Mouse (Mus musculus) regulatory T cell (primary cell): ENCODE measurements around the gene Btbd35f22.
"Not testable (repeated sequence)": the region's sequence is repeated elsewhere in the genome, so short reads cannot be mapped to it uniquely, and the experiment has no call there.

Experiments used
- in situ Hi-C: fragments of 300-600 bp; cut with MboI, MseI; formaldehyde crosslinking; loops from one replicate; pipeline ENCODE4 v1.15.1; 2025; ENCODE audit warnings: high pct_unique_total_duplicates

Gene Btbd35f22

DNA sequence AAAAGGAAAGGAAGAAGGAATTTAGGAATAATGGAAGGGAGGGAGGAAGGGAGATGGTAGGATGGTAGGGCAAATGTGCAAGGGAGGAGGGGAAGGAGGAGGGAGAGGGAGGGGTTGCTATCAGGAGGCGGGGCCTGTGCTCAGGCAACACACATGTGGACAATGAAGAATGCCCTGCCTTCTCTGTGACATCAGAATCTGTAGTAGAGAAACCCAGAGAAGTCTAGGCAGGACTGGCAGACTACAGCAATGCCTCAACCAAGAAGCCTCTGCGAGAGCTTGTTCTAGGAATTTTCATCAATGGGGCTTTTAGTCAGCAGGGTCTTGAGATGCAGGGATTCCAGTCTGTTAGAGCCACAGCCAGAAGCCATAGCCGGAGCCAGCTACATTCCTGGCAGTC, at the start of gene Btbd35f22:
Gene Btbd35f22, plus strand, starts transcription at position 301 of the 400 bp plus-strand sequence.
- in situ Hi-C loops, result not testable (repeated sequence)
